Mouse (Mus musculus) kidney, adult 2 months (tissue): ENCODE measurements at regions not wholly inside any gene's neighbourhood (a gene's known extent, or its start where the extent isn't known, plus 50 kb on each side); places are given as distances from the start of the nearest gene placed in this dataset.

ENCODE experiments used
- DNase-seq: peaks from one replicate; pipeline ENCODE4 v3.0.0; 2021
- H3K27ac ChIP-seq: fragments of 200-500 bp; 2 replicates; pipeline ENCODE4 v1.5.1; 2012; ENCODE audit warnings: low read depth, low read length, control low read depth, inconsistent platforms; ENCODE audit not compliant: insufficient read depth
- H3K27me3 ChIP-seq: fragments of 200-500 bp; replicated peaks from 2 replicates; pipeline ENCODE4 v1.6.1; 2012; ENCODE audit warnings: mild to moderate bottlenecking, moderate library complexity, low read length, inconsistent platforms; ENCODE audit not compliant: control insufficient read depth, insufficient read depth
- H3K36me3 ChIP-seq: fragments of 200-500 bp; 2 replicates; pipeline ENCODE4 v1.6.1; 2012; ENCODE audit warnings: mild to moderate bottlenecking, moderate library complexity, low read length, inconsistent platforms; ENCODE audit not compliant: control insufficient read depth, insufficient read depth
- H3K4me1 ChIP-seq: fragments of 200-500 bp; 2 replicates; pipeline ENCODE4 v1.6.1; 2011; ENCODE audit warnings: low read length; ENCODE audit not compliant: control insufficient read depth, insufficient read depth
- H3K4me3 ChIP-seq: fragments of 200-500 bp; 2 replicates; pipeline ENCODE4 v1.5.1; 2011; ENCODE audit warnings: mild to moderate bottlenecking, low read depth, low read length, control low read depth; ENCODE audit not compliant: insufficient read depth
- CTCF ChIP-seq: fragments of 200-500 bp; conservative IDR thresholded peaks from 2 replicates; pipeline ENCODE4 v1.5.1; 2011; ENCODE audit warnings: low read depth, mild to moderate bottlenecking, control low read depth, low read length, moderate library complexity, mixed read lengths; ENCODE audit not compliant: insufficient read depth, insufficient read length
- POLR2A ChIP-seq: fragments of 200-500 bp; IDR thresholded peaks from one replicate; pipeline ENCODE4 v1.6.1; 2011; ENCODE audit warnings: low read depth, low read length, control low read depth
- WGBS: fragments of 180-500 bp; shearing (Covaris S2); methylation state at CpG from one replicate; pipeline ENCODE4 v1.1.7; 2018; 5-methylcytosine and 5-hydroxymethylcytosine counted together

- Histone ChIP-seq H3K36me3 (no peaks in the 10 kb centered on the region), H3K4me3 (no peak overlapping the region), H3K4me1 (no peaks in the 10 kb centered on the region), H3K27me3 (no peaks in the 10 kb centered on the region), H3K27ac (no peak overlapping the region)
- WGBS: 80% methylated on average over 1 of the region's 1 CpGs
- no peak for DNase-seq
- TF ChIP-seq POLR2A (no peak), CTCF (no peak)
Observed at GRCm38 (mm10) chr6:111702864-111703263, 570.7 kb upstream of the Lmcd1 start.

- no peaks in the 10 kb centered on the region for H3K36me3 ChIP-seq
- no peak overlapping the region for H3K4me3 ChIP-seq
- H3K27ac ChIP-seq: no peak overlapping the region
- no peaks in the 10 kb centered on the region for H3K27me3 ChIP-seq
- no peak for DNase-seq
- 68% methylated on average over 1 of the region's 1 CpGs for WGBS
- TF ChIP-seq POLR2A: no peak
- no peak for TF ChIP-seq CTCF
- no peaks in the 10 kb centered on the region for H3K4me1 ChIP-seq
Observed at GRCm38 (mm10) chr6:111708277-111708676, 565.3 kb upstream of the Lmcd1 start.

- Histone ChIP-seq H3K4me3 (no peak overlapping the region), H3K36me3 (no peaks in the 10 kb centered on the region), H3K27me3 (no peaks in the 10 kb centered on the region), H3K4me1 (no peaks in the 10 kb centered on the region), H3K27ac (no peak overlapping the region)
- no peak for DNase-seq
- TF ChIP-seq CTCF (no peak), POLR2A (no peak)
Observed at GRCm38 (mm10) chr6:111725969-111726368, 547.6 kb upstream of the Lmcd1 start.

- H3K27me3 ChIP-seq: no peaks in the 10 kb centered on the region
- TF ChIP-seq CTCF: no peak
- TF ChIP-seq POLR2A: no peak
- no peak for DNase-seq
Observed at GRCm38 (mm10) chr6:111730381-111730780, 543.2 kb upstream of the Lmcd1 start.

GRCm38 (mm10) chr6:111733926-111734325, 539.6 kb upstream of the Lmcd1 start:
- no peak overlapping the region for H3K27ac ChIP-seq

More at GRCm38 (mm10) chr6:111730381-111730780, 543.2 kb upstream of the Lmcd1 start:
- Histone ChIP-seq H3K4me3 (no peak overlapping the region), H3K36me3 (no peaks in the 10 kb centered on the region), H3K4me1 (no peaks in the 10 kb centered on the region), H3K27ac (no peak overlapping the region)

GRCm38 (mm10) chr6:111738983-111739382, 534.6 kb upstream of the Lmcd1 start:
- DNase-seq: no peak
- TF ChIP-seq POLR2A (no peak), CTCF (no peak)
- Histone ChIP-seq H3K27ac (no peak overlapping the region), H3K4me3 (no peak overlapping the region), H3K27me3 (no peaks in the 10 kb centered on the region), H3K36me3 (no peaks in the 10 kb centered on the region), H3K4me1 (no peaks in the 10 kb centered on the region)
- 85% methylated on average over 1 of the region's 1 CpGs for WGBS

More at GRCm38 (mm10) chr6:111733926-111734325, 539.6 kb upstream of the Lmcd1 start:
- Histone ChIP-seq H3K27me3 (no peaks in the 10 kb centered on the region), H3K36me3 (no peaks in the 10 kb centered on the region), H3K4me3 (no peak overlapping the region), H3K4me1 (no peaks in the 10 kb centered on the region)
- 87% methylated on average over 3 of the region's 3 CpGs for WGBS
- TF ChIP-seq CTCF (no peak), POLR2A (no peak)
- no peak for DNase-seq

- no peaks in the 10 kb centered on the region for H3K4me1 ChIP-seq
- WGBS: 74% methylated on average over 5 of the region's 5 CpGs
- no peak for DNase-seq
- H3K27ac ChIP-seq: no peak overlapping the region
- no peak overlapping the region for H3K4me3 ChIP-seq
- TF ChIP-seq CTCF (no peak), POLR2A (no peak)
- H3K27me3 ChIP-seq: no peaks in the 10 kb centered on the region
- H3K36me3 ChIP-seq: no peaks in the 10 kb centered on the region
Observed at GRCm38 (mm10) chr6:111781710-111782481, 491.7 kb upstream of the Lmcd1 start.

GRCm38 (mm10) chr6:111808611-111809010, 464.9 kb upstream of the Lmcd1 start:
- no peak overlapping the region for H3K27ac ChIP-seq
- no peaks in the 10 kb centered on the region for H3K36me3 ChIP-seq
- no peaks in the 10 kb centered on the region for H3K27me3 ChIP-seq
- H3K4me1 ChIP-seq: no peaks in the 10 kb centered on the region
- TF ChIP-seq CTCF: no peak
- no peak for TF ChIP-seq POLR2A
- H3K4me3 ChIP-seq: no peak overlapping the region
- no peak for DNase-seq
